In genomic region chr17:26385252-26386130, GRCm38 (mm10) we compare ENCODE assay signal across 11 mouse cellular contexts. TPM values are rescaled to one million over a fixed set of nuclear protein-coding genes. Genes with fewer than 3 reads are reported as not detected.
DNase-seq lines count a peak whose midpoint lies in the region; ATAC-seq lines count a peak whose summit lies in the region.
"Had no signal": no experiment of that assay in that cellular context is flagged by ENCODE, and none has a peak within 500 bp of the region (broad histone marks: within the 10 kb centered on the region; RNA-seq: fewer than 3 reads in every experiment).

No protein-coding gene starts in this region.

- no peaks in the 10 kb centered on the region for H3K36me3 ChIP-seq in embryonic facial prominence, embryonic 14.5 days (ENCODE audit: control insufficient read depth, insufficient read depth, low read length)
- H3K36me3 ChIP-seq in embryonic facial prominence, embryonic 10.5 days (replicated peaks) = no peaks in the 10 kb centered on the region
- H3K36me3 ChIP-seq in lung, embryonic 15.5 days = no peaks in the 10 kb centered on the region
- H3K36me3 ChIP-seq in forebrain, embryonic 15.5 days = no peaks in the 10 kb centered on the region
- no peaks in the 10 kb centered on the region for H3K36me3 ChIP-seq in midbrain, embryonic 15.5 days (replicated peaks)

- WGBS in embryonic facial prominence, embryonic 14.5 days = 88% methylated on average over 10 of the region's 11 CpGs
- WGBS in embryonic facial prominence, embryonic 10.5 days = 88% methylated on average over 11 of the region's 11 CpGs
- WGBS in lung, embryonic 15.5 days = 76% methylated on average over 11 of the region's 11 CpGs
- WGBS in forebrain, embryonic 15.5 days = 89% methylated on average over 11 of the region's 11 CpGs
- WGBS in midbrain, embryonic 15.5 days = 86% methylated on average over 11 of the region's 11 CpGs

- H3K4me3 ChIP-seq in embryonic facial prominence, embryonic 14.5 days (ENCODE audit: low read depth, low read length) = no peak overlapping the region
- H3K4me3 ChIP-seq in embryonic facial prominence, embryonic 10.5 days = no peak overlapping the region
- no peak overlapping the region for H3K4me3 ChIP-seq in lung, embryonic 15.5 days
- no peak overlapping the region for H3K4me3 ChIP-seq in forebrain, embryonic 15.5 days
- H3K4me3 ChIP-seq in midbrain, embryonic 15.5 days = no peak overlapping the region
- H3K4me3 ChIP-seq: megakaryocyte, embryonic 14.5 days had no signal

- no peak overlapping the region for H3K9ac ChIP-seq in embryonic facial prominence, embryonic 14.5 days (ENCODE audit: low read depth, low read length)
- H3K9ac ChIP-seq in lung, embryonic 15.5 days = no peak overlapping the region
- H3K9ac ChIP-seq in forebrain, embryonic 15.5 days (replicated peaks) = no peak overlapping the region
- no peak overlapping the region for H3K9ac ChIP-seq in midbrain, embryonic 15.5 days

- peaks cover 16% of the 10 kb centered on the region for H3K4me1 ChIP-seq in embryonic facial prominence, embryonic 14.5 days (ENCODE audit: control insufficient read depth, insufficient read depth, low read length)
- peaks cover 19% of the 10 kb centered on the region for H3K4me1 ChIP-seq in embryonic facial prominence, embryonic 10.5 days
- H3K4me1 ChIP-seq in lung, embryonic 15.5 days = peaks cover 30% of the 10 kb centered on the region
- H3K4me1 ChIP-seq in forebrain, embryonic 15.5 days = peaks cover 19% of the 10 kb centered on the region
- H3K4me1 ChIP-seq in midbrain, embryonic 15.5 days = peaks cover 24% of the 10 kb centered on the region

- 0 out of 2 replicates have a peak overlapping the region, but pooled peaks have one; percentile 8 for H3K27ac ChIP-seq in embryonic facial prominence, embryonic 14.5 days (replicated peaks; ENCODE audit: low read depth, low read length)
- H3K27ac ChIP-seq in embryonic facial prominence, embryonic 10.5 days (replicated peaks) = no peak overlapping the region
- 0 out of 2 replicates have a peak overlapping the region, but pooled peaks have one; percentile 14 for H3K27ac ChIP-seq in lung, embryonic 15.5 days
- H3K27ac ChIP-seq in forebrain, embryonic 15.5 days (replicated peaks) = no peak overlapping the region
- no peak overlapping the region for H3K27ac ChIP-seq in midbrain, embryonic 15.5 days

- no peak for DNase-seq in embryonic facial prominence, embryonic 14.5 days (ENCODE audit: low spot score)
- no peak for DNase-seq in embryonic facial prominence, embryonic 10.5 days (ENCODE audit: low spot score)
- DNase-seq in adrenal gland, postnatal 25 days = peak; percentile 14
- DNase-seq in heart, postnatal 36 days = peak; percentile 43 to 52
- no peak for DNase-seq in layer of hippocampus, adult 9-10 months (ENCODE audit: low spot score)
- DNase-seq: B cell, adult 2 months; cerebellum, postnatal 36 days had no signal

- no peak overlapping the region for H3K4me2 ChIP-seq in embryonic facial prominence, embryonic 14.5 days (ENCODE audit: low read depth, low read length)
- no peak overlapping the region for H3K4me2 ChIP-seq in lung, embryonic 15.5 days
- H3K4me2 ChIP-seq in forebrain, embryonic 15.5 days (replicated peaks) = no peak overlapping the region
- H3K4me2 ChIP-seq in midbrain, embryonic 15.5 days = no peak overlapping the region

- H3K9me3 ChIP-seq in embryonic facial prominence, embryonic 14.5 days (ENCODE audit: control insufficient read depth, low read length) = no peaks in the 10 kb centered on the region
- no peaks in the 10 kb centered on the region for H3K9me3 ChIP-seq in embryonic facial prominence, embryonic 10.5 days
- H3K9me3 ChIP-seq in lung, embryonic 15.5 days = no peaks in the 10 kb centered on the region
- no peaks in the 10 kb centered on the region for H3K9me3 ChIP-seq in forebrain, embryonic 15.5 days
- H3K9me3 ChIP-seq in midbrain, embryonic 15.5 days = no peaks in the 10 kb centered on the region
- H3K9me3 ChIP-seq: megakaryocyte, embryonic 14.5 days had no signal

- no peak for ATAC-seq in embryonic facial prominence, embryonic 14.5 days (ENCODE audit: low read depth)
- no peak for ATAC-seq in lung, embryonic 15.5 days (ENCODE audit: borderline replicate concordance, extremely low read depth, low FRiP score, low TSS enrichment)
- no peak for ATAC-seq in forebrain, embryonic 15.5 days (replicated peaks)
- no peak for ATAC-seq in midbrain, embryonic 15.5 days (replicated peaks)

- no peaks in the 10 kb centered on the region for H3K27me3 ChIP-seq in embryonic facial prominence, embryonic 14.5 days (replicated peaks; ENCODE audit: control insufficient read depth, insufficient read depth, low read length)
- H3K27me3 ChIP-seq in embryonic facial prominence, embryonic 10.5 days (replicated peaks; ENCODE audit: low read depth, poor library complexity, severe bottlenecking) = no peaks in the 10 kb centered on the region
- H3K27me3 ChIP-seq in lung, embryonic 15.5 days = no peaks in the 10 kb centered on the region
- no peaks in the 10 kb centered on the region for H3K27me3 ChIP-seq in forebrain, embryonic 15.5 days
- H3K27me3 ChIP-seq in midbrain, embryonic 15.5 days (replicated peaks) = no peaks in the 10 kb centered on the region

- intact Hi-C loops in heart, postnatal 36 days (cut with DNase I) = no loop called here

RNA-seq across cellular contexts. Expression of gene Neurl1b, which starts 29.1 kb away (rescaled TPM):
- 0.85 and 1.0 TPM in 2 replicates for polyA plus RNA-seq in embryonic facial prominence, embryonic 14.5 days (2014; fragmentation: Nextera tagmentation; extraction: Ambion mirVana)
- polyA plus RNA-seq in embryonic facial prominence, embryonic 10.5 days (2016; fragmentation: Nextera tagmentation; extraction: Ambion mirVana) = 0.16 TPM in 2 replicates
- total RNA-seq in adrenal gland, postnatal 25 days (2021) = 49.1 and 57.1 TPM in 2 replicates
- 1 to 10 TPM; 5.2 to 6.3 TPM for total RNA-seq in heart, postnatal 36 days (2021)
- polyA plus RNA-seq in lung, embryonic 15.5 days (2015; fragmentation: Nextera tagmentation; extraction: Ambion mirVana) = 1.8 and 2.0 TPM in 2 replicates
- polyA plus RNA-seq in forebrain, embryonic 15.5 days (2015; fragmentation: Nextera tagmentation; extraction: Ambion mirVana) = 2.7 and 2.9 TPM in 2 replicates
- polyA plus RNA-seq in midbrain, embryonic 15.5 days (2015; fragmentation: Nextera tagmentation; extraction: Ambion mirVana) = 1.9 and 2.2 TPM in 2 replicates

Comparison
In these comparisons a context has a peak if more than half of its experiments do, and no peak if none do; other contexts are left out.
1. H3K27ac ChIP-seq: peak in embryonic facial prominence, embryonic 14.5 days (single experiment) and lung, embryonic 15.5 days (single experiment); none in embryonic facial prominence, embryonic 10.5 days (single experiment), forebrain, embryonic 15.5 days (single experiment) and midbrain, embryonic 15.5 days (single experiment).
2. DNase-seq: peak in adrenal gland, postnatal 25 days (single experiment) and heart, postnatal 36 days (2 of 2); none in embryonic facial prominence, embryonic 14.5 days (single experiment), embryonic facial prominence, embryonic 10.5 days (single experiment) and layer of hippocampus, adult 9-10 months (single experiment).